Mouse (Mus musculus): ENCODE results near the gene Fam131a.

The Fam131a gene

DNA sequence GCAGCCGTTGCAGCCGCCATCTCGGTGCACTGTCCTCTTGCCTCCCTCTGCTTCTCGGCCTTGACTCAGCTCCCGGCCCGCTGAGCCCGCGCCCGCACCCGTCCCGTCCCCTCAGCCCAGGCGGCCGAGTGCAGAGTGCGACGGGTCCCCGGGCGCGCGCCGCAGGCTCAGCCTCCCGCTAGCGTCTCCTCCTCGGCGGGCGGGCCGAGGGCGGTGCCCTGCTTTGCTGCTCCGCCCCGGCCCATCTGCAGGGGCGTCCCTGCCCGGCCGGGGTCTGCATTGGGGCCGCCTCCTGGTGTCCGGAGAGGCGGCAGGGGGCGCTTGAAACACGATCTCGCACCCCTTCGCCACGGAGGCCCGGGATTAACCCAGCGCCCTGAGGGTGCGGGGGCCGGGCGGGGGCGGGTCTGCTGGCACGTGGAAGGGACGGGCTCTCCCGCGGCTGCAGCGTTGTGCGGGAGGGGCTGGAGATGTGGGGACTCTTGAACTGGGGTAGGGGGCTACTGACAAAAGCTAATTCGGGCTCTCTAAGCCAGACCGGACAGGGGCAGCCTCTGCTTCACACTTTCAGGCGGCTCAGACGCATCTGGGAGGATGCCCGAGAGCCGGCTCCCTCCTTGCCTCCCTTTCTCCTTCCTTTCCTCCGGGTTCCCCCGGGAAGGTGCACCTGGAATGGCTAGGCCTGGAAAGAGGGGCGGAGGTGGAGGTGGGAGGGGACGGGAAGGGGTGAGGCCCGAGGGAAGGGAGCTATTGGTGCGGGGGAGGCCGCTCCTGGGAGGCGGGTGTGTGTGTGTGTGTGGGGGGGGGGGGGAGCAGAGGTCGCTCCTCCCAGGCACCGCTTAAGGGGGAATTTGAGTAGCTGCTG, 23.2 kb downstream of the Fam131a start:
- Histone ChIP-seq H3K36me3 (ENCODE audit: insufficient read depth, low read length) (peaks cover 46% of the 10 kb centered on the region), H3K27me3 (ENCODE audit: insufficient read depth, low read length) (no peaks in the 10 kb centered on the region), H3K4me1 (replicated peaks; ENCODE audit: low read depth, low read length) (peaks cover 74% of the 10 kb centered on the region), H3K9me3 (ENCODE audit: low read length) (peaks cover 11% of the 10 kb centered on the region), H3K4me3 (replicated peaks; ENCODE audit: low read length) (peak overlapping the region; percentile 88)
- TF ChIP-seq NANOG (IDR thresholded peaks at IDR 0.05; ENCODE audit: borderline replicate concordance, low read length), result no peak

DNA sequence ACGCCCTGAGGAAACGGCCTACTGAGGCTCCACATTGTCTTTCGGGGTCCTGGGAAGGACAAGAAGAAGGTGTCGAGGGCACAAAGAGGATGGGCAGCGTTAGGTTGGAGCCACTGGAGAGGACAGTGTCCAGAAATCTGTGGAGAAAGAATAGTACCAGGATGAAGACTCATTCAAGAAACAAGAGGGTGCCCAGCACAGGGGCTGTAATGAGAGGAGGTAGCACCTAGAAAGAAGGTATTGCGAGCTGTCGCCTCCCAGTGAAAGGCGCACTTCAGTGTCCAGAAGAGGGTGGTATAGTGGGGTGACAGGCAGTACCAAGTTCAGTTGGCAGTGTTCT, 23.8 kb downstream of the Fam131a start:
- no peaks in the 10 kb centered on the region for H3K27me3 ChIP-seq (ENCODE audit: insufficient read depth, low read length)
- H3K4me1 ChIP-seq (replicated peaks; ENCODE audit: low read depth, low read length), result peaks cover 75% of the 10 kb centered on the region
- no peak for TF ChIP-seq NANOG (IDR thresholded peaks at IDR 0.05; ENCODE audit: borderline replicate concordance, low read length)
- no peak for TF ChIP-seq CTCF (conservative IDR thresholded peaks at IDR 0.05; ENCODE audit: low read length)
- TF ChIP-seq POU5F1 (IDR thresholded peaks at IDR 0.05; ENCODE audit: borderline replicate concordance, low read length), result no peak
- H3K4me3 ChIP-seq (replicated peaks; ENCODE audit: low read length), result peak overlapping the region; percentile 88
- H3K9me3 ChIP-seq (ENCODE audit: low read length), result peaks cover 5% of the 10 kb centered on the region
- peaks cover 46% of the 10 kb centered on the region for H3K36me3 ChIP-seq (ENCODE audit: insufficient read depth, low read length)

DNA sequence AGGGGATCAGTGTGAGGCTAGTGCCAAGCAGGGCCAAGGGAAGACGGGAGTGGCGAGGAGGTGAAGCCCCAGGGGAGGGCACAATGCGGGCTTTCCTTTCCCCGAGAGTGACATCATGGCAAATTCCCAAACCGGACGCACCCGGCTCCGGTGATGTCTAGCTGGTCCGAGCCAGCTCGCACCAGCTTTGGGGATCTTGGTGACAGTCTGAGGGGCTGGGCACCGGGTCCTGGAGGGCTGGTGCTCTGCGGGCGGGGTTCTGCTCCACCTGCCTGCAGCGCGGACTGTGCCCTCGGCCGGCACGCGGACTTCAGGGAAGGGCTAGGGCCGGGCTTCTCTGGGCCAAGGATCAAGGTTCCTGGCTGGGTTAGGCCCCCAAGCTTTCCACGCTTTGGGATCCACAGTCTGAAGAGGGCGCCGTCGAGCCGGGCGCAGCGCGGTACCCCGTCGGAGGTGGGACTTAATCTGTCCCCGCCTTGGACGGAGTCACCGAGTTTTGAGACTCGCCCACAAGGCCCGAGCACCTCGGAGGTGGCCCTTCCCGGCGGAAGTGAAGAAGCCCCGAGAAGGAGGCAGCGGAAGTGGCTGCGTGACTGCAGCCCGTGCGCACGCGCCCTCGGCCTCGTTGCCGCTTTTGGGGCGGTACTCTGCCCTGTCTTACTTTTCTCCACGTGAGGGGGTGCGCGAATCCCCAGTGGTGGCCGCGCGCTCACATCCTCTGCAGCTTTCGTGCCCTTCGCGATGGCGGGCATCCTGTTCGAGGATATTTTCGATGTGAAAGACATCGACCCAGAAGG, 24.3 kb downstream of the Fam131a start, which contains the start of the genes Polr2h and Clcn2:
Gene Polr2h, plus strand, starts transcription at position 485 of the 797 bp plus-strand sequence.
Gene Clcn2, minus strand, starts transcription at position 566 of the 797 bp plus-strand sequence.
- H3K27me3 ChIP-seq (ENCODE audit: insufficient read depth, low read length), result no peaks in the 10 kb centered on the region

DNA sequence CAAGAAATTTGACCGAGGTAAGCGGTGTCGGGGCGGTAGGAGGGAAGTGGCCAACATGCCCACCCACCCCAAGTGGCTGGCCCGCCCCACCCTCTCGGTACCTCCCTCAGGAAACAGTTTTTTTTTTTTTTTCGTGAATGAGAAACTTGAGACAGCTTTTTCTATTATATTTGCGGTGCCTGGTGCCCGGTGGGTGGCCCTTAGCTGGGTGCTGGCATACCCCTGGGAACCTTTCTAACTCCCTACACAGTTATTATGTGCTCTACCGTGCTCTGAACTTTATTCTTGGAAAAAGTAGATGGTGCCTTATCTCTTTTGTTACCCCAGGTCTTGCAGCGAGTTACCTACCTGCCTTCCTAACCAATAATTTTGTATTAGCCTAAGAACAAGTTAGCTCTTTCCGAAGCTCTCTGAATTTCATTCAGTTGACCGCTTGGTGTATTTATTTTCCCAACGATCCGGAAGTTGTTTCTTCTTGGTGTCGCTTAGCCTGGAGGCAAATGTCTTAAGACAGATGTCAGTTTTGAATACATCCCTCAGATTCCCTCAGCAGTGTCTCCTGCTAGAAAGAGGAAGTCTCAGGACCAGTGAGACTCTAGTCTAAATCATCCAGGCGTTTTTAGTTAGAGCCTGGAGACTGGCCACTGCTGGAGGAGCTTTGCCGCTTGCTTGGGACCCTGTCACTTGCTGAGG, 25.1 kb downstream of the Fam131a start:
- H3K27me3 ChIP-seq (ENCODE audit: insufficient read depth, low read length), result no peaks in the 10 kb centered on the region
- no peak for TF ChIP-seq CTCF (conservative IDR thresholded peaks at IDR 0.05; ENCODE audit: low read length)
- TF ChIP-seq POU5F1 (IDR thresholded peaks at IDR 0.05; ENCODE audit: borderline replicate concordance, low read length), result no peak
- TF ChIP-seq NANOG (IDR thresholded peaks at IDR 0.05; ENCODE audit: borderline replicate concordance, low read length), result no peak
- H3K4me3 ChIP-seq (replicated peaks; ENCODE audit: low read length), result peak overlapping the region; percentile 88
- peaks cover 42% of the 10 kb centered on the region for H3K36me3 ChIP-seq (ENCODE audit: insufficient read depth, low read length)
- no peaks in the 10 kb centered on the region for H3K9me3 ChIP-seq (ENCODE audit: low read length)
- H3K4me1 ChIP-seq (replicated peaks; ENCODE audit: low read depth, low read length), result peaks cover 75% of the 10 kb centered on the region

More for the DNA sequence above, 24.3 kb downstream of the Fam131a start, which contains the start of the genes Polr2h and Clcn2:
- Histone ChIP-seq H3K4me3 (replicated peaks; ENCODE audit: low read length) (peak within 1 kb of the TSS; percentile 88), H3K4me1 (replicated peaks; ENCODE audit: low read depth, low read length) (peaks cover 75% of the 10 kb centered on the region), H3K9me3 (ENCODE audit: low read length) (no peaks in the 10 kb centered on the region; the same call in 1 of the 2 replicates), H3K36me3 (ENCODE audit: insufficient read depth, low read length) (peaks cover 46% of the 10 kb centered on the region)
- TF ChIP-seq POU5F1 (IDR thresholded peaks at IDR 0.05; ENCODE audit: borderline replicate concordance, low read length) (no peak), CTCF (conservative IDR thresholded peaks at IDR 0.05; ENCODE audit: low read length) (peak; percentile 22), NANOG (IDR thresholded peaks at IDR 0.05; ENCODE audit: borderline replicate concordance, low read length) (no peak)

DNA sequence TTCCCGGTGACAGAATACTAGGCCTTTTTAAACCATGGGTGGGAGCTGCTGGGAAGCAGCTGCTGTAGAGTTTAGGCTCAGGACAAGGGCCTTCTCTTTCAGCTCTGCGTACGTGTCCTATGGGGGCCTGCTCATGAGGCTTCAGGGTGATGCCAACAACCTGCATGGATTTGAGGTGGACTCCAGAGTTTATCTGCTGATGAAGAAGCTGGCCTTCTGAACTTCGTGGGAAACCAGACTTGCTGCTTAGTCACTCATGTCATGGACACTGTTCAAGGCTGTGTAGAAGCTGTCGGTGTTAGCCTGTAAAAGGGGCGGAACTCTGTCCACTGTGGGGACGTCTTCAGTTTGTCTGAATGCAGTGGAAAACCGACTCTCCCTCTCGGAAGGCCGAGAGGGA, 28.8 kb downstream of the Fam131a start:
- peaks cover 85% of the 10 kb centered on the region for H3K4me1 ChIP-seq (replicated peaks; ENCODE audit: low read depth, low read length)
- no peaks in the 10 kb centered on the region for H3K9me3 ChIP-seq (ENCODE audit: low read length)
- H3K36me3 ChIP-seq (ENCODE audit: insufficient read depth, low read length), result peaks cover 52% of the 10 kb centered on the region
- H3K27me3 ChIP-seq (ENCODE audit: insufficient read depth, low read length), result no peaks in the 10 kb centered on the region
- TF ChIP-seq POU5F1 (IDR thresholded peaks at IDR 0.05; ENCODE audit: borderline replicate concordance, low read length), result no peak
- TF ChIP-seq CTCF (conservative IDR thresholded peaks at IDR 0.05; ENCODE audit: low read length), result no peak
- TF ChIP-seq NANOG (IDR thresholded peaks at IDR 0.05; ENCODE audit: borderline replicate concordance, low read length), result no peak
- no peak overlapping the region for H3K4me3 ChIP-seq (replicated peaks; ENCODE audit: low read length)

DNA sequence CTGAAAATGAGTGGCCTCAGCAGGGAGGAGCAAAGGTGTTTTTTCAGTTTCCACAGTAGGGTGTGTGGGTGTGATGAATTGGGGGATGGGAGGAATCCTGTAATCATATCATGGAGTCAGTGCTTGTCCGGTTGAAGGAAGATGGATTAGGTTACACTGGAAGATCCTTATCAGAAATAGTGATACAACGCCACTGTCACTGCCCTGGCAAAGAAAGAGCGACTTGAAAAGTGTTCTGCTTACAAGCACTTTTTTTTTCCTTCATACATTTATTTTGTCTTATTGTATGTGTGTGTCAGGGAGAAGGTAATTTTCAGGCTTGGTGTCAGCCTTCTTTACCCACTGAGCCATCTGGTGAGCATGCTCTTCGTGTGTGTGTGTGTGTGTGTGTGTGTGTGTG, 29.7 kb downstream of the Fam131a start:
- peaks cover 56% of the 10 kb centered on the region for H3K36me3 ChIP-seq (ENCODE audit: insufficient read depth, low read length)
- 0 out of 2 replicates have a peak overlapping the region, but pooled peaks have one; percentile 17 for H3K4me3 ChIP-seq (replicated peaks; ENCODE audit: low read length)
- TF ChIP-seq NANOG (IDR thresholded peaks at IDR 0.05; ENCODE audit: borderline replicate concordance, low read length), result no peak
- TF ChIP-seq POU5F1 (IDR thresholded peaks at IDR 0.05; ENCODE audit: borderline replicate concordance, low read length), result no peak
- no peak for TF ChIP-seq CTCF (conservative IDR thresholded peaks at IDR 0.05; ENCODE audit: low read length)
- peaks cover 81% of the 10 kb centered on the region for H3K4me1 ChIP-seq (replicated peaks; ENCODE audit: low read depth, low read length)
- H3K9me3 ChIP-seq (ENCODE audit: low read length), result no peaks in the 10 kb centered on the region
- H3K27me3 ChIP-seq (ENCODE audit: insufficient read depth, low read length), result no peaks in the 10 kb centered on the region

DNA sequence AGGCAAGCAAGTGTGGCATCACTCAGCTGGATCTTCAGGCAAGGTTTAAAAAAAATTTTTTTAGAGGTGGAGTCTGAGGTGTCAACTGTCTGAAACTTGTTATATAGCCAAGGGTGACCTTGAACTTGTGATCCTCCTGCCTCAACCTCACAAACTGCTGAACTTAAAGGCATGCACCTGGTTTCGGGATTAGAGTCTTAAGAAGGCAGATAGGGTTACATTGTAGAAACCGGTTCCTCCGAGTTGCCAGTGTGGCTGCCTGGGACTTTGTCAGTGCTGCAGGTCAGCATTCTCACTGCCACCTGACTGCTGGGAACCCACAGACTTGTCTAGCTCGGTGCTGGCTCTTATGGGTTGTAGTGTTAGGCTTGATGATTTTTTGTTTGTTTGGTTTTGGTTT, 30.2 kb downstream of the Fam131a start:
- Histone ChIP-seq H3K4me3 (replicated peaks; ENCODE audit: low read length) (no peak overlapping the region), H3K4me1 (replicated peaks; ENCODE audit: low read depth, low read length) (peaks cover 82% of the 10 kb centered on the region), H3K9me3 (ENCODE audit: low read length) (no peaks in the 10 kb centered on the region), H3K36me3 (ENCODE audit: insufficient read depth, low read length) (peaks cover 58% of the 10 kb centered on the region), H3K27me3 (ENCODE audit: insufficient read depth, low read length) (no peaks in the 10 kb centered on the region)
- TF ChIP-seq POU5F1 (IDR thresholded peaks at IDR 0.05; ENCODE audit: borderline replicate concordance, low read length), result no peak
- no peak for TF ChIP-seq NANOG (IDR thresholded peaks at IDR 0.05; ENCODE audit: borderline replicate concordance, low read length)
- no peak for TF ChIP-seq CTCF (conservative IDR thresholded peaks at IDR 0.05; ENCODE audit: low read length)

DNA sequence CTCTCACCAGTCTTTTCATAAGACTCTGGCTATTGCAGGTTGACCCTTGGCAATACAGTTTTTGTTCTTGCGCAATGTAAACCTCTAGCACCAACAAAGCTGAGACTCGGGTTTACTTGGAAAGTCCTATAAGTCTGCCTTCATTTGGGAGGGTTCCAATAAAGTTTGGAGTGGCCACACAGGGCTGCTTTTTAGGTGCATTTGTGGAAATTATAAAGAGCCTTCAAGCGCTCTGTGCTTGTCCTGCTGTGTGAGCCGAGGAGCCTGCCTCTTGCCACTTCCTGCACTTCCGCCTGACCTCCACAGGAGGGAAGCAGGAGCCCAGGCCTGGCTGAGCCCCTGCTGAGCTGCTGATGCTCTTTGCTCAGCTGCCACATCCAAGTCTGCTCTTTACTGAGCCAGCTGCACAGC, 31.3 kb downstream of the Fam131a start:
- H3K9me3 ChIP-seq (ENCODE audit: low read length), result no peaks in the 10 kb centered on the region
- no peaks in the 10 kb centered on the region for H3K27me3 ChIP-seq (ENCODE audit: insufficient read depth, low read length)
- H3K36me3 ChIP-seq (ENCODE audit: insufficient read depth, low read length), result peaks cover 62% of the 10 kb centered on the region
- TF ChIP-seq POU5F1 (IDR thresholded peaks at IDR 0.05; ENCODE audit: borderline replicate concordance, low read length) (no peak), CTCF (conservative IDR thresholded peaks at IDR 0.05; ENCODE audit: low read length) (peak; percentile 49), NANOG (IDR thresholded peaks at IDR 0.05; ENCODE audit: borderline replicate concordance, low read length) (peak; percentile 45; the same call in 1 of the 2 replicates)
- H3K4me1 ChIP-seq (replicated peaks; ENCODE audit: low read depth, low read length), result peaks cover 86% of the 10 kb centered on the region
- H3K4me3 ChIP-seq (replicated peaks; ENCODE audit: low read length), result peak overlapping the region; percentile 8; the same call in 1 of the 2 replicates

Measured in E14TG2a.4 (cell line).